Mouse (Mus musculus): ENCODE measurements around the gene Vmn2r124. TPM values are rescaled to one million over a fixed set of nuclear protein-coding genes. Genes with fewer than 3 reads are reported as not detected.

Vmn2r124 gene
- not detected in 2 replicates for polyA plus RNA-seq (2012; rRNA removed; ENCODE audit: low replicate concordance)

DNA sequence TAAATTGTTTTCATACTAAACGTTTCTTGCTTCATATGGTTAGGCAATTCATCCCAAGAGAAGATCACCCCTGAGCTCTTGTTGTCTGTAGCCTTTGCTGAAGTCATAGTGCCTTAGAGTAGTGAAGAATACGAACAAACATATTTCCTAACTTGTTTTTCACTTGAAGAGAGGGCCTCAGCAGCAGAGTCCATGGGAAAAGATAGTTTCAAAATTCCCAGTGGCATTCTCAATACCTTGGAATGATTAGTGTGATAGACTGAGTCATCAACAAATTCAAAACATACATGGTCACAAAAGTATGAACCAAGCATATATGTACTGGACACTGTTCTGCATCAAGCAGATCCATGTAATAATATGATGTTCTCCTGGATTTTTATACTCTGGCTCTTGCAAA lies at the start of gene Vmn2r124:
Gene Vmn2r124 (plus strand): TSS at position 301 of the 400 bp plus-strand sequence.

DNA sequence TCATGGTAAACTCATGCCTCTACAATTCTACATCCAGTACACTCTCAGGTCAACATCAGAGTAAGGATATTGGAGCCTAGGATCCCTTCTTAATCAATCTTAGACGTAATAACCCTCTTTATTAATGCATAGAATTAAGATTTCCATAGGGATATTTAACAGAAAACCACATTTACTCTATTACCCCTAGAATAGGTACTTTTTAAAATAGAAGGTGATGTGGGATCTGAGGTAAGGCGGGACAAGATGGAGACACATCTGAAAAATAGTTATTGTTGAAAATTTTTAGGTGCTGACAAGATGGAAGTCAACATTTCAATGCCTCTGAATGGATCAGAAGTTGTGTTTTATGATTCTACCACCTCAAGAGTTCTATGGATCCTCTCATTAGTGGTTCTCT lies 27.8 kb upstream of the Vmn2r124 start, which contains the start of gene Fpr-rs4:
Gene Fpr-rs4 (plus strand): TSS at position 301 of the 400 bp plus-strand sequence.

DNA sequence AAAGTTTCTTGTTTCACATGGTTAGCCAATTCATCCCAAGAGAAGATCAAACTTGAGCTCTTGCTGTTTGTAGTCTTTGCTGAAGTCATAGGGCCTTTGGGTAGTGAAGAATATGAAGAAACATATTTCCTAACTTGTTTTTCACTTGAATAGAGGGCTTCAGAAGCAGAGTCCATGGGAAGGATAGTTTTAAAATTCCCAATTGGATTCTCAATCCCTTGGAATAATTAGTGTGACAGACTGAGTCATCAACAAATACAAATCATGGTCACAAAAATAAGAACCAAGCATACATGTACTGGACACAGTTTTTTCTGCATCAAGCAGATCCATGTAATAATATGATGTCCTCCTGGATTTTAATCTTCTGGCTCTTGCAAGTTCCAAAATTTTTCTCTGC lies 35.5 kb downstream of the Vmn2r124 start, which contains the start of gene Vmn2r91:
Gene Vmn2r91 (plus strand): TSS at position 301 of the 400 bp plus-strand sequence.

Other genes starting within 250 kb of the Vmn2r124 start
- 3.9 and 13.0 TPM in 2 replicates for gene Spaca6, start 222.3 kb upstream of the Vmn2r124 start, polyA plus RNA-seq (2012; rRNA removed; ENCODE audit: low replicate concordance)
- 0.19 TPM in 1 of 2 replicates, not detected in the other for gene Has1, start 194.2 kb upstream of the Vmn2r124 start, polyA plus RNA-seq (2012; rRNA removed; ENCODE audit: low replicate concordance)
- gene Fpr1, start 165.5 kb upstream of the Vmn2r124 start, polyA plus RNA-seq (2012; rRNA removed; ENCODE audit: low replicate concordance) = 0.13 TPM in 1 of 2 replicates, not detected in the other
- 0.31 TPM in 1 of 2 replicates, not detected in the other for gene Fpr2, start 161.6 kb upstream of the Vmn2r124 start, polyA plus RNA-seq (2012; rRNA removed; ENCODE audit: low replicate concordance)
- not detected in 2 replicates for gene Fpr3, start 161.6 kb upstream of the Vmn2r124 start, polyA plus RNA-seq (2012; rRNA removed; ENCODE audit: low replicate concordance)
- gene Fpr-rs4, start 27.7 kb upstream of the Vmn2r124 start, polyA plus RNA-seq (2012; rRNA removed; ENCODE audit: low replicate concordance) = not detected in 2 replicates
- gene Vmn2r91, start 35.6 kb downstream of the Vmn2r124 start, polyA plus RNA-seq (2012; rRNA removed; ENCODE audit: low replicate concordance) = not detected in 2 replicates
- gene Vmn2r92, start 102.5 kb downstream of the Vmn2r124 start, polyA plus RNA-seq (2012; rRNA removed; ENCODE audit: low replicate concordance) = not detected in 2 replicates
- gene Vmn2r94, start 228.3 kb downstream of the Vmn2r124 start, polyA plus RNA-seq (2012; rRNA removed; ENCODE audit: low replicate concordance) = not detected in 2 replicates
- not detected in 2 replicates for gene Vmn2r93, start 248.7 kb downstream of the Vmn2r124 start, polyA plus RNA-seq (2012; rRNA removed; ENCODE audit: low replicate concordance)